Mouse (Mus musculus): ENCODE results near the gene Slc27a2.
A peak's percentile ranks its signal among the peaks of the same experiment; 100 is the strongest.
"Not testable (repeated sequence)": the region's sequence is repeated elsewhere in the genome, so short reads cannot be mapped to it uniquely, and the experiment has no call there.

Slc27a2 gene

DNA sequence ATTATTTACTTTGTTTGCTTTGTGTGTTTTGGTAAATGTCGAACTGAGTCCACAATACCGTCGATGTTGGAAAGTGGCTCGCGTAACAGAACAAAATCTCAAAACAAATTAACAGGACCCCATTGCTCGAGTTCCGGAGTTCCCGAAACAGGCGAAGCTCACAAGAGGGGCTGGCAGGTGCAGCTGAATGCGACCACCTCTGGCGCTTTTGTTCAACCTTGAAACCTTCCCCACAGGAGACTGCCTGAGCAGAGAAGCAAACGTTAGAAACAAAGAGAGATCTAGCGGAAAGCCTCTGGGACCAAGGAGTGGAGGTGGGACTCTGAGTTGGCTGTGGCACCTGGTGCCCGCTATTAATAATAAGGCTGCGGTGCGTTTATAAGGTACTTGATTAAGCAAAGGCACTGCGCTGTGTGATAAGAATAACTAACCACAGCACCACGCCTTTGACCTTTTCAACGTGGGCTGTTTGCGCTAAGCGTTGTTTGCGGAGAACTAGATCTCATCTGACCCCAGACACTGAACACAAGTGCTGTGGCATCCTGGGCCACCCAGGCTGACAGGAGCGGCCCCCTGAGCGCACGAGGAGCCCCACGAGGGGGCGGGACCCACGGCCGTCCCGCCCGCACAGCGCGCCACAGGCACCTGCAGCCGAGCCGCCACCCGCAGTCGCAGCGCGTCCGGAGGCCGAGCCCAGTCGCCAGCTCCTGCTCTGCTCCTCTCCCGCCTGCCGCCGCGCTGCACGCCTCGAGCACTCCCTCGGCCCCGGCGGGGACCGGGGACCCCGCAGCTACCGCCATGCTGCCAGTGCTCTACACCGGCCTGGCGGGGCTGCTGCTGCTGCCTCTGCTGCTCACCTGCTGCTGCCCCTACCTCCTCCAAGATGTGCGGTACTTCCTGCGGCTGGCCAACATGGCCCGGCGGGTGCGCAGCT lies at the start of gene Slc27a2:
Gene Slc27a2 (plus strand): TSS at position 51 of the 934 bp plus-strand sequence.
- peak; percentile 61 for DNase-seq (ENCODE audit: low spot score)

DNA sequence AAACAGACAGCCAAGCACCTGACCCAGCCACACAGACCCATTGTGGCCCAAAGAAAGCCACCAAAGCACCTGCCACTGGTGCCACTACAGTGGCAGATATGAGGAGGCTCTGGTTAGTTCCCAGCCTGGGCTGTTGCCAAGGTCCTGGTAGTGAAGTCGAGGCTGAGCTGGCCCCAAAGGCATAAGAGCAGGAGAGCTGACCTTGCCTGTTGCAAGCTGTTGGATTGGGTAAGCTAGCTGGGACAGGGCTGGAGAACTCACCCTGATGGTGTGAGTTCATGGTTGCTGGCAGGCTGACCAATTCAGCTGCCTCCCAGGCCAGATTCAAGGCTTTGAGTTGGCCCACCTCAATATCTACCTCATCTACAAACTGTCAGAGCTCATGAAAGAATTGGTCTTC lies 47.1 kb upstream of the Slc27a2 start:
- no peak for DNase-seq (ENCODE audit: low spot score)

DNA sequence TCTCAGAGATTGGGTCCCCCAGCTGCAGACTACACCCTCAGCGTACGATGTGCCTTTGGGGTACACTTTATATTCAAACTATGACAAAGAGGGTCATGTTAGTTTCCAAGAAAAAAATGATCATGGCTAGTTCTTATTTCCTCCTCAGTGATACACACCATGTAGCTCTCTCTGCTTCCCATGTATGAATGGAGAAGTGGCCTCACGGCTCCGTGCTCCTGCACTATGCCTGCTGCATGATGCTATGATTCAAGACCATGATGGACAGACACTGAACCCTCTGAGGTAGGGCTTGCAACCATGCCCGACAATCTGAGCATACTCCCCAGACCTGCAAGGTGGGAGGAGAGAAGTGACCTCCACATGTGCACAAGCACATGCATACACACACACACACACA lies 44.7 kb upstream of the Slc27a2 start:
- DNase-seq (ENCODE audit: low spot score): no peak

DNA sequence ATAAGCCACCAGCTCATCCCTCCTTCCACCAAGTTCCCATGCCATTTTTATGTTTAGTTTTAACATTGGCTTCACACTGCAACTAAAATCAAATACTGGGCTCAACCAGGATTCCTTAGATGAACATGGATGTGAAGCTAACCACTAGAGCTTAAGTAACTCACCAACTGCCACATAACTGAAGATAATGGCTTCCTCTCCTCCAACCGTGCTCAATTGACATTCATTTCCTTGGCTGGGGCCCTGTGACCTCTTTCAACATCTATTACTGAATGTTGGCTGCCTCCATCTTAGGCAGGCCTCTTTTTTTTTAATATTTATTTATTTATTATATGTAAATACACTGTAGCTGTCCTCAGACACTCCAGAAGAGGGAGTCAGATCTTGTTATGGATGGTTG lies 44.0 kb upstream of the Slc27a2 start:
- DNase-seq (ENCODE audit: low spot score): no peak

DNA sequence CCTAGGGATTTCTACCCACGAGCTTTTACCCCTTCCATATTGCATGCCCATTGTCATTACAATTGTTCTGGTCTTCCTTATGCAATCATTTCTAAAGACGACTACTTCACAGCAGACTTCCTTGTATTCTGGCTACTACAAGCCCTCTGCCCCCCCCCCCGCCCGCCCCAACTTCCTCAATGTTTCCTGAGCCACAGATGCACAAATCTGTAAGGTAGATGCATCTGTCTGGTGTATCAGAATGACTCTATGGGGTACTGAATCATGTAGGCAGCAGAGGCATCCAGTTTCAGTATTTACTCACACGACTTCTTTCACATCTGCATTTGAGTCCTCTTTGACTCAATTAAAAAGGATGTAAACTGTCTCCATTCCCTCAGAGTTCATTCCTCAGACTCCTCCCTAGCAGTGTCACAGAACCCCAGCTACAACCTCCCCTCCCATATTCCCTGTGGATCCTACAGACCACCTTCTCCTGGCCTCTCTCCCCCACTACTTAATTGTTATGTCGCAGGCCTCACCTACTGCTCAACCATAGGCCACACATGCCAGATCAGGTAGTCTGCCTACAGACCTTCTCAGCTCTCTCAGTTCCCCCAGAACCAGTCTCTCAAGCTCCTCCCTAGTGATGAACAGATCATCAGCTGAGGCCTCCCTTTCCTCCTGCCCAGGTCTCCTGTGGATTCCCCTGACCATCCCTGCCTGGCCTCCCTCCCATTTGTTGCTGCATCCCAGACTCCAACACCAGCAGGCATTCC lies 37.0 kb upstream of the Slc27a2 start:
- no peak for DNase-seq (ENCODE audit: low spot score)

DNA sequence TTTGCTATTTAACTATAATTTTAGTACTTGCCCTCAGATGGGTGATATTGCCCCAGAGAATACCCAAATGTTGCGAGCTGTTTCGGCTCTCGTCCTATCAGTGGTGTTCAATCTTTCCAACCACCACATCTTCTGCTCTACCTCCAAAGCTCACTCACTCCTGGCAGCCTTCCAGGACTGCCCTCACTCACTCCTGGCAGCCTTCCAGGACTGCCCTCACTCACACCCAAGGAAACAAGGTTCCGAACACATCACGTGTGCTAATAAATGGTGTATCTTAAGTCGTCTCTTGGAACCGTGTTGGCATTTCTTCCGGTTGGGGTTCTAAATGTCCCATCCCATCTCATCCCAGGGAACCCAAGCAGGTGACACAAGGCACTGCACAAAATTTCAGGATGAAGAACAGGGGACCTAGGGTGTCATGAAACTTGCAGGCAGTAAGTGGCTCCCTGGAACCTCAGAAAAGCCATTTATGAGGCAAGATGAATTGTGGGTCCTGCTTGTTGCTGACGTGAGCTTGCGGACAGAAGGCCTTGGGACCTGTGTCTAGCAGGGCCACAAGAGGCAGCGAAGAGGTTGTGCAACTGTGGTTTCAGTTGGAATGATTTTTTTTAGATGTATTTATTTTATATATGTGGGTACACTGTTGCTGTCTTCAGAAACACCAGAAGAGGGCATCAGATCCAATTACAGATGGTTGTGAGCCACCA lies 32.2 kb upstream of the Slc27a2 start:
- no peak for DNase-seq (ENCODE audit: low spot score)

DNA sequence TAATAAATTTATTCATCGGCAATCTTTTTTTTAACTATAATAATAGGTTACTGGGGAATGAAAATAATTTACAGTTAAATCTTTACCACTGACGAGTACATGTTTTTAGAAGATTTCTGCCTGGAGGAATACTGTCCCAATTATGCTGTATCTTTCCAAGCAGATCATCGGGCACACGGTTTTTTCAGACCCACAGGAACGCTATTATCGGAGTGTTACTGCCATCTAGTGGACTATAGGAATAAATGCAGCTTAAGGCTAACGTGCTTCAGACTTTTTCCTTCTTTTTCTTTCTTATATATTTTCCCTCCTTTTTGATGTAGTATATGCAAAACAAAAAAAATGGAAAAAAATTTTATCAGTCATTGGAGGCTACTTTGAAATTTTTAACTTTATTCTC lies 31.4 kb upstream of the Slc27a2 start:
- peak; percentile 81 for DNase-seq (ENCODE audit: low spot score)

DNA sequence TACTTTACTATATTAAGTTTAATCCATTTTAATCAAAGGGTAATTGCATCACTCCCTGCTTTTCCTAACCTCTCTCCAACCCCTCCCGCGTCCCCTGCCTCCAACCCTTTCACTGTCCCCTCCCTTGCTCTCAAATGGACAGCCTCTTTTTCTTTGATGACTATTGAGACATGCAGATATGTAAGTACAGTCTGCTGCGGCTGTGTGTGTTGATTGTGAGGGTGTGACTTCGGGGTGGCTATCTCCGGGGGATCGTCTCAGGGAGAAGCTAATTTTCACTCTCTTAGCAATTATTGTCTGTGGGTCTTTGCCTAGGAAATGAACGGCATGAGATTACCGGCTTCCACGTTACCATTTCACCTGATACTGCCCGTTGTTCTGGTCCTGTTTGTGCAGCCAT lies 30.7 kb upstream of the Slc27a2 start:
- no peak for DNase-seq (ENCODE audit: low spot score)

DNA sequence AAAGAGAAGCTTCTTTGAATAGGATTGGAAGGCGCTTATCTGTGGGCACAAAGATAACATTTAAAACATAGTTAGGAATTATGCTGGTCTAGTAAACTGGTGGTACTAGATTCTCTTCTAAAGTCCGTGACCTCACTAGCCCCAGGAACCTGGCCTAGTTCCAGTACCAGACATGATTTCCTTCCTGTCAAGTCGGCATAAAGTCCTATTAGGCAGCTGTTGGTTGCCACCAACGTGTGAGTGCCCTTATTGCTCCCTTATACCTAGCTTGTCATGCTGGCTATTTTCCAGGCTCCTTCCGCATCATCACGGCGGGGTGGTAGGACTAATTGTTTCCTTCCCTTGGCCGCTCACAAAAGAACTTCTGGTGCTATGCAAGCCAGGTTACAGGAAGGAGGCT lies 30.2 kb upstream of the Slc27a2 start:
- DNase-seq (ENCODE audit: low spot score): no peak

DNA sequence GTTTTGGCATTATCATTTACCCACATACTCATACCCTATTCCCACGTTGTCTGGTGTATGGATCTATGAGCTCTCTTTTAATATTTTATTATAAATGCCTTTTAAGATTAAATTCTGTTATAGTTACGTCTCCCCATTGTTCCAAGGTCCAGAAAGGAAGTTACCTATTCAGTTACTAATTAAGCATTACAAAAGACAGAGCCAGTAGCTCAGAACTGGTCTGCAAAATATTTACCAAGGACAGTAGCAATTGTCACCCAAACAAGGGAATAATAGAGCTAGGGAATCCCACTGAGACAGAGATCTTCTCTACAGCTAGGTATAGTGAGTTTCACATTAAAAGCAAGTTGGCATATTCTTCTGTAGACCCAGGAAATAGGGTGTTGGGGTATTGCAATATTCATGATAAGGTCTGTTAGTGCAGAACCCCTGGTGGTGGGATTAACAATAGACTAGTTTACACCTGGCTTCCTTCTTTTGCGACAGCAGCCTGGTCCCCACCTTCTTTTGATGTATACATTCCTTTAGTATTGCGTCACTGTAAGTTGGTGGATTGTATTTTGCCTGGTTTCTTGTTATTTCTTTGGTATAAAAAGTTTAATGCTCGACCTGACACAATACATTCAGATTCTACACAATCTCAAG lies 29.0 kb upstream of the Slc27a2 start:
- DNase-seq (ENCODE audit: low spot score): not testable (repeated sequence)

DNA sequence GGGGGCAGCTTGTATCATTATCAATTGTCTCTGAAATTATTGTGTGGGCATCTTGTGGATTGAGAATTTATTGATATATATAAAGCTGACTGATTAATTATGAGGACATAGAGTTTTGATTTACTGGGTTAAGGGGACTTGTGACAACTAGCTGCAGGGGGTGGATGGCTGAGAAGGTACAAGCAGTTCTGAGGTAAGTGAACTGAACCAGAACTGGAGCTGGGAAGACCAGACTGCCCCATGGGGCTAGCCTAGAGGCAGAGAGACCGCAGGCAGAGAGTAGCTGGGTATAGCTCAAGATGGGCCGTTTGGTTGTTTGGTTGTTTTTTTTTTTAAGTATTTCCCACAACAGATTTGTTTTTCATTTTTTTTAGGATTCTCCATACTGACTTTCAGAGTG lies 27.9 kb upstream of the Slc27a2 start:
- DNase-seq (ENCODE audit: low spot score): no peak

DNA sequence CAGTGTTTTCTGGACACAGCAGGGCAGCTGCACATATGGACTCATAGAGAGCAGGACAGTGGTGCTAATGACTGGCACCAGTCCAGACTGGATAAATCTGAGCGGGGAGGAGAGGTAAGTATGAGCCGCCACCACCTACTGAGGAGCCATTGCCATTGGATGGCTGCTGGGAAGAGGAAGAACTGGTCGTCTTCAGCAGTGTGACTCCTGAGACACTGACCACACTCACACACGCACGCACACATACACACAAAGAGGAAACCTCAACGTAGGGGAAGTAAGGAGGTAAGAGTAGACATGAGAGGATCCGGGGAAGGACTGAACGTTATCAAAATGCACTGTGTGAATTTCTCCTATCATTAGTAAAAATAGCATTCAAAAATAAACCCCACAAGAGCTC lies 24.7 kb upstream of the Slc27a2 start:
- DNase-seq (ENCODE audit: low spot score): no peak

DNA sequence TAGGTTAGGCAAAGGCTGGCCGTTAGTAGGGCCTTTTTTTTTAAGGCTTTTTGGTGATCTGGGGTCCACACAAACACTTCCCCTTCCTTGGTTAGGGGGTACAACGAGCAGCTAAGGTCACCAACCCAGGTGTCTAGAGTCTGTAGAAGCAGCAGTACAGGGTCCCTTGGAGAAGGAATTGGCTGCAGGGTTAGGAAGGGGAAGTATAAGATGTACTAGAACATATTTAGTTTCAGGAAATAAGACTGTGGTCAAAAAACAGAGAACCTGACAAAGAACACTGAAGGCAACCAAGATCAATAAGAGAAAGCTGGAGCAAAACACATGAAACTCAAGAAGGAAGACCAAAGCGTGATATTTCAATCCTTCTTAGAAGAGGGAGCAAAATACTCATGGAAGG lies 21.6 kb upstream of the Slc27a2 start:
- no peak for DNase-seq (ENCODE audit: low spot score)

DNA sequence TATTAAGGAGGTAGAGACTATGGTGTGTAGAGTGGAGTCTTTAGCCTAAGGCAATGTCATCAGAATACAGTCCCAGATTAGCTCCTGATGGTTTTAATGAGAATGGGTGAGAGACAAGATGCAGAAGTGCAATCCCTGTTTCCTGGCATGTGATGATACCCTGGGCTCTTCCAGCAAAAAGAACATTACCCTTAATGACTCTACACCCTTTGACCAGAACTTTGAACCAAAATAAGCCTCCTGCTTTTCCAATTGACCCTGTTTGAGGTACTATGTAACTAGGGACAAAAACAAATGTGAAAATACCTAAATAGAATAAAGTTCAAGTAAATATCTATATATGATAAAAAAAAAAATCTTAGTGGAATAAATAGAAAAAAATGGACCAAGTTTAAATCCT lies 14.6 kb upstream of the Slc27a2 start:
- no peak for DNase-seq (ENCODE audit: low spot score)

DNA sequence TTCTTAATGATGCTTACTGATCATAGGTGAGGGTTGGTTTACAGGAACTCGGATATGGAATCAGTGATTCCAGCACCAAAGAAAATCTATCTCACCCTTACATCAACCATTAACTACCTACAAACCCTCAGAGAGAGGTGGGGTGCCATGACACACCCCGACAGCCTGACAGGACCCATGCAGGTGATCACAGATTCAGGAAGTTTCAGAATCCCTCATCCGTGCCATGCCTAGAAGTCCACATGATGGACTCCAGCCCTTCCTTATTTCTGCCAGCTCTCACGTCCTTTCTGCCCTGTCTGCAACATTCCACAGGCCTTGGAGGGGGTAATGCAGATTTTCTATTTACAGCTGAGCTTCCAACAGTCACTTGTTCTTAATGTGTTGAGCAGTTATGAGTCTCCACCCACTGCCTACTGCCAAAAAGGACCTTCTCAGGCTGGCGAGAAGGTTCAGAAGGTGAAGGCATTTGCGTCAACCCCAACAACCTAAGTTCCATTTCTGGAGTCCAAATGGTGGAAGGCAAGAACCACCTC lies 11.7 kb upstream of the Slc27a2 start:
- no peak for DNase-seq (ENCODE audit: low spot score)

DNA sequence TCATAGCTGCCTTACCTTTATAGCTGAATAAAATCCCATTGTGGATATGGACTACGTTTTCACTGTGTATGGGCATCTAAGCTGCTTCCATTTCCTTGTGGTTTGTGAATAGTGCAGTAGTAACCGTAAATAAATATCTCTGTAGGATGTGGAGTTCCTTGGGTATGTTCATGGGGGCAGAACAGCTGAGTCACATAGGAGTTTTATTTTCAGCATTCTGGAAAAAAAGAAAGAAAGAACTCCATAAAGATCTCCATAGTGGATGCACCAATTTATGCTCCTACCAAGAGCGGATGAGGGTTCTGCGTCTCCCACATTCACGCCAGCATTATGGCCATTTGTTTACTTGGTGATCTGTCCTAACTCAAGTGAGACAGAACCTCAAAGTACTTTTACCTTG lies 10.0 kb upstream of the Slc27a2 start:
- no peak for DNase-seq (ENCODE audit: low spot score)

DNA sequence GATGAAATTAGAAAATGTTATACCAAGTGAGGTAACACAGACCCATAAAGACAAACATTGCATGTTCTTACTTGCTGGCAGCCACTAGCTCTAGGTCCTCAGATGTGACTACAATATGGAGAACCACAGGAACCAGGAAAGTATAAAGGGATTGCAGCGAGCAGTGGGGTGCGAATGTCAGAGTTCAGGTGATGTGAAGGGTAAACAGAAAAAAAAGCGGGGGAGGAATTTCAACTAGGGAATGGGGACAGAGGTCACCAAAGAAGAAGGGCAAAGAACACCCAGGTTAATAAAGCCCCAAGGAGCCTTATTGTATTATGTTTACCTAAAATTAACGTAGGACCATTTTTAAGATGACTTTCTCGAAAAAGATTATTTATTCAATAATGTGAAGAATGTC lies 6.9 kb upstream of the Slc27a2 start:
- DNase-seq (ENCODE audit: low spot score): no peak

DNA sequence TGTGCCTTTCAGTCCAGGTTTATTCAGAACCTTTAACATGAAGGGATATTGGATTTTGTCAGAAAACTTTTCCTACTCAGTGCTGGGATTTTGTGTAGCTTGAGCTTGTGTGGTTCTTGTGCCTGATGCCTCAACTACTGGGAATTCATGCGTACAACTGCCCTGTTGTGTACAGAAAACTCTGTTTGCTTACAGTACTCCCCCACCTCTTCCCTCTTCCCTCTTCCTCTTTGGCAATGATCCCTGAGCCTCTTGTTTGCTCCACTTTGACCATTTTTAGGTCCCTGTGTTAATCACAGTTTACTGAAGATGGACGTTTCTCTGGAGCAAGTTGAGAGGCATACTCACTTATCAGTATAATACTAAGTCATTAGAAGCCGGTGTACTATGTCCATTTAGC lies 5.8 kb upstream of the Slc27a2 start:
- DNase-seq (ENCODE audit: low spot score): no peak

DNA sequence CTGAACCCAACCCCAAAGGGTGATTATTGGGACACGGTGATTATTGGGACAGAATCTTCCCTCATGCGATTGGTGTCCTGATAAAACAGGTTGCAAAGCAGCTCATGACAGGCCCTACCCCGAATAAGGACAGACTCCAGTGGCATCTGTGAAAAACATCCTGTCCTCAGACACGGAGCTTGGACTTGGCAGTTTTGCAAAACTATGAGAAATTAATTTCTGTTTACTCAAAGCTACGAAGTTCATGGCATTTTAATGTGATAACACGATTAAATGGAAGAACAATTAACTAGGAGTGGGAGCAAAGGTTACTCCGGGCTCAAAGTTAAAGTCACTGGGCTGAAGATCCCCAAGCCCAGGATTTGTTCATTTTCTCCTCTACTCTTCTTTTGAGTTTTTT lies 2.5 kb upstream of the Slc27a2 start:
- no peak for DNase-seq (ENCODE audit: low spot score)

DNA sequence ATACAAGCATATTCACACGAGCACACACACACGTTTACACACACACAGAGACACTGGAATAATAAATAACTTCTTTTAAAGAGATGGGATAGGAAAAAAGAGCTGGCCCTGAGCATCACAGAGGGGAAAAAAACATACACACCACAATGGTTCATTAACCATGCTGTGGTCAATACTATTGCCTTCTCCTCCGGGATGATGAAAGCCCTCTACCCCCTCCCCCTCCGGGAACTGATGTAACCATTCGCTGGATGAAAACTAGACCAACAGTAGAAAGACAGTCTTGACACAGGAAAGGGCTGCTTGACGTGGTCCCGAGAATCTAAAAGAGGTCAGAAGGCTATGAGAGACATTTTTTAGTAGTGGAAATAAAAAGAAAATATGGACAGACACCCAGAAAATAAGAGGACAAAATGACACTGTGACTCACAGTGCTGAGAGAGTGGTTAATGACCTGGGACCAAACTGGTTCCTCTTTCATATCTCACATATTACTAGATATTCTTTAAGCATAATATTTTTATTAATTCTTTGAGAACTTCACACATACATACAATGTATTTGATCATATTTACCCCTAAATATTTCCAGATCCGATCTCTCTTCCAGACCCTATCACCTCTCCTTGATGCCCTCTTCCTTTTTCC lies 840 bp upstream of the Slc27a2 start:
- DNase-seq (ENCODE audit: low spot score): no peak

DNA sequence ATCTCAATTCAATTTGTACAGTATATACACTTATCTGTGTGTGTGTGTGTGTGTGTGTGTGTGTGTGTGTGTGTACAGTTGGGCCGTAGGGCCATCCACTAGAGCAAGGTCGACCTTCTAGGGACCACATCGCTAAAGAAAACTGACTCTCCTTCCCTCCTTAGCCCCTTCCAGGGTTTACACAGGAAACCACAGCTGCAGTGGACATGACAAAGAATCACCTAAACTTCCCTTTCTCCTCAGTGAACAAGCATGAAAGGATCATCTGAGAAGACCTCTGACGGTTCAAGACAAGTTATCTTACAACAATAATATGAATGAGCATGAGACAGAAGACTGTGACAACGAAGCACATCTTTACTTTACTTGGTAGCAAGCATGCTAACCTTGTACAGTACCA lies 311 bp upstream of the Slc27a2 start:
- no peak for DNase-seq (ENCODE audit: low spot score)

DNA sequence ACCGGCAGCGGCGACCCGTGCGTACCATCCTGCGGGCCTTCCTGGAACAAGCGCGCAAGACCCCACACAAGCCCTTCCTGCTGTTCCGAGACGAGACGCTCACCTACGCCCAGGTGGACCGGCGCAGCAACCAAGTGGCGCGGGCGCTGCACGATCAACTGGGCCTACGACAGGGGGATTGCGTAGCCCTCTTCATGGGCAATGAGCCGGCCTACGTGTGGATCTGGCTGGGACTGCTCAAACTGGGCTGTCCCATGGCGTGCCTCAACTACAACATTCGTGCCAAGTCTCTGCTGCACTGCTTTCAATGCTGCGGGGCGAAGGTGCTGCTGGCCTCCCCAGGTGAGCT lies 1.1 kb downstream of the Slc27a2 start:
- DNase-seq (ENCODE audit: low spot score): peak; percentile 21

Data from embryo, embryonic 10 days (tissue).